Mouse (Mus musculus) embryonic fibroblast, embryonic 13.5 days (primary cell): ENCODE results near the gene Syn3.

ENCODE experiments used
- CTCF ChIP-seq: IDR thresholded peaks from 2 replicates; pipeline ENCODE4 v1.5.1; 2011; ENCODE audit warnings: mild to moderate bottlenecking, control low read depth, low read length, moderate library complexity, borderline replicate concordance; ENCODE audit not compliant: insufficient read depth
- POLR2A ChIP-seq: IDR thresholded peaks from 2 replicates; pipeline ENCODE4 v1.6.1; 2011; ENCODE audit warnings: low read depth, mild to moderate bottlenecking, control low read depth, low read length, moderate library complexity

DNA sequence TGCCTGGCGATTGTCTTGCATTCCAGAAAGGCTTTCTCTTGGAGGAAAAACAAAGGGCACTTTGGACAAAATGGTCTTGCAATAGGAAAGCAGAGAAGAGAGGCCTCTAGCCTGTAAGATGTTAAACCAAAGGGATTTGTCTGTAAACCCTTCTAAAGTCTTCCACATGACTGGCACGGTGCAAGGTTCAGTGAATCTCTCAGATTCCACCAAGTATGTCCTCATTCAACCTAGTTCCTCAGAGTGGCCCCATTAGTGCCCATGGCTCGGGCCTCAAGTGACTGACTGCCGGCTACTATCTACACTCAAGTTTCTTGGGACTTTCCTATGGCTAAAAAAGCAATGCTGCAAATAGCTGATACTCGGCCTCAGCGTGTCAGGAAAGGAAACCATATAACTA, 200.4 kb downstream of the Syn3 start:
- TF ChIP-seq CTCF = no peak
- no peak for TF ChIP-seq POLR2A
